Mouse (Mus musculus) cerebellum, postnatal 36 days (tissue): ENCODE results near the gene Il2rb.
A peak's percentile ranks its signal among the peaks of the same experiment; 100 is the strongest.

Experiments used
- DNase-seq, 2 experiments: peaks; one replicate each; pipeline ENCODE4 v3.0.0; 2021 to 2022; ENCODE audit warnings: mixed read lengths in 2 of 2

Gene Il2rb

DNA sequence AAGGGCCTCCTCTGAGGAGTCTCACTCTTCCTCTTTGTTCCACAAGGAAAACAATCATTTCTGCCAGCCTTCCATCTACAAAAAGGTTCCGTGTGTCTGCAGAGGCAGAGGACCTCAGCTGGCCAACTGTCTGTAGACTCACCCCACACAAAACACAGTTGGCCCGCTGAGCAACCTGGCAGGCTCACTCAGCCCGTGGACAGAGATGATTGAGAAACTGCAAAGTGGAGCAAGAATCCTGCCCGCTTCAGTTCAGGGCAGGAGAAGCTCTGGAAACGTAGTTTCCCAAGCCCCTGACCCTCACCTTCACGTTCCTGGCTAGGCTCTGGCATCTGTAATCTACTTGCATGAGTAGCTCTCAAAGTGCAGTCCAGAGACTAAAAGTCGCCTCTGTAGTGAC lies 48.0 kb downstream of the Il2rb start:
- DNase-seq: no peak

DNA sequence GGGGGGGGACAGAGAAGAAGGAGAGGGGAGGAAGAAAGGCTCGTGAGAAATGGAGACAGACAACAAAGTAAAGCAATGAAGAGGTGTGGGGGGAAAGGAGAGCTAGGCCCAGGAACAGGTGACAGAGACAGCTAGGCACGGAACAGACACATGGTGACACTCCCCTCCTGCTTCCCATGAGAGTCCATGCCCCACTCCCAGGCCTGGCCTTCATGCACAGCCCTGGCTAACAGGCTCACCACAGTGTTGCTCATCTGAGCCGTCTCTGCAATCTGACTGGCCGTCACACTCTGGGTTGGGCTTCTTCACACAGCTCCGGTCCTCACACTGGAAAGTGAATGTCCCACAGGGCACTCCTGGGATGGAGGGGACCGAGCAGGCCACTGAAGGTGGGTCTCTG lies 51.2 kb downstream of the Il2rb start:
- no peak for DNase-seq

DNA sequence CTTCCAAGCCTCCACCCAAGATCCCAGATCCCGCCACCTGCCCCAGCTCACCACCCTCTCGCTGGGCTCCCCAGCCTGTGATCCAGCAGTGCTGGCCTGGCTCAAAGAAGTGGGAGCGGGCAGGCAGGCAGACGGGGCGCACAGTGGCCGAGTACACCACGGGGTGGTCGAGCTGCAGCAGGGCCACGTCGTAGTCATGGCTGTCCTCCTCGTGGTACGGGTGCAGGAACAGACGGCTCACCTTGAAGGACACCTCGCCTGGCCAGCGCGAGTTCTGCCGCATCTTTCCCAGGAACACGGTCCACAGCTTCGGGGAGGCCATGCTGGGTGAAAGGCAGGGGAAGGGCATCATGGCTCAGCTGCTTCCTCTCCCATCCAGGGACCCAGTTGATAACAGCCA lies 52.8 kb downstream of the Il2rb start:
- no peak for DNase-seq

DNA sequence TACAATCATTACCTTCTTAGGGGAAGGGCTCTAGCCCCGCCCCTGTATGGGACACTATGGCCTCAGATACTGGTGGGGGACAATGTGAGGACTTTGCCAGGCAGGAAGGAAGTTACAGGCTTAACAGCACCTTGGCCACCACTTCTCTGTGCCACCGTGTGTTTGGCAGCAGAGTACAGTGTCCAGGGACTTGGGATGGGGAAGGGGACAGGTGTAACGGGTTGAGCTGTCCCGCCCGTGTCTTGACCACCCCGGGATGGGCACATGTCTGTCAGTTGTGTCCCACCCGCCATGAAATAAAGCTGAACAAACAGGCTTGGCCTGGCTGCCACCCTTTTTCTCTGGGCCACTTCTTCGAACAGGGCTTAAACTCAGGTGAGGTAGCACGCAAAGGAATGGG lies 56.1 kb downstream of the Il2rb start:
- DNase-seq: no peak

DNA sequence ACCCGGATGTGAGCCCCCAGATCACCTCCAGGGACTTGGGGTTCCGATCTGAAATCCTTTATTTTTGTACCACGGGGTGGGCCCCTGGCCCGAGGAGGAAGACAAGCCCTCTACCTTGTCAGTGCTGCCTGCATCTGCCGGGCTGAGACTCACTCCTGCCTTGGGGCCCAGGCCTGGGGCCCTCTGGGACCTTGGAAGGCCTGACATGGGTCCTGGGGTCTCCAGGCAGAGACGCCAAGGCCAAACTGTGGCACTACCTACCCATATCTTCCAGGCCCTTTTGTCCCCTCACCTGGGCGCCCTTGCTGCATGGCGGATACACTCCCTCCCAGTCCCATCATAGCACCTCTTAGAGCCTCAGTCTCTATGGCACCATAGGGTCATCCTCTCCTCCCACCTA lies 56.6 kb downstream of the Il2rb start:
- DNase-seq: no peak

DNA sequence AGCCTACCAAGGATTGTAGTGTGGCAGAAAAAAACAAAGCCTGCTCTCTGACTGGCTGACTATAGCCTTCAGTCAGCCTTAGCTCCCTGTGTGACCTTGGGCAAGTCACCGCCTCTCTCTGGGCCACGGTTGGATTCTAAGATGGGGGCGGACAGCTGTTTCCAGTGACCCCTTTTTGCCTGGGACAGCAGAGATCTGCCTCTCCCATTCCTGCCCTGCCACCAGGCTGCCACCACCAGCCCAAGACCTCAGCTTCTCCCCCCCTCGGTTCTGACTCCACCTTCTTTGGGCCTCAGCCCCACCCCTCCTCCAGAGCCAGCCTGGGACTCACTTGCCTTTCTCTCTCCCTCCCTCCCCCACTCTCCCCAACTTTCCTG lies 57.1 kb downstream of the Il2rb start:
- no peak for DNase-seq

DNA sequence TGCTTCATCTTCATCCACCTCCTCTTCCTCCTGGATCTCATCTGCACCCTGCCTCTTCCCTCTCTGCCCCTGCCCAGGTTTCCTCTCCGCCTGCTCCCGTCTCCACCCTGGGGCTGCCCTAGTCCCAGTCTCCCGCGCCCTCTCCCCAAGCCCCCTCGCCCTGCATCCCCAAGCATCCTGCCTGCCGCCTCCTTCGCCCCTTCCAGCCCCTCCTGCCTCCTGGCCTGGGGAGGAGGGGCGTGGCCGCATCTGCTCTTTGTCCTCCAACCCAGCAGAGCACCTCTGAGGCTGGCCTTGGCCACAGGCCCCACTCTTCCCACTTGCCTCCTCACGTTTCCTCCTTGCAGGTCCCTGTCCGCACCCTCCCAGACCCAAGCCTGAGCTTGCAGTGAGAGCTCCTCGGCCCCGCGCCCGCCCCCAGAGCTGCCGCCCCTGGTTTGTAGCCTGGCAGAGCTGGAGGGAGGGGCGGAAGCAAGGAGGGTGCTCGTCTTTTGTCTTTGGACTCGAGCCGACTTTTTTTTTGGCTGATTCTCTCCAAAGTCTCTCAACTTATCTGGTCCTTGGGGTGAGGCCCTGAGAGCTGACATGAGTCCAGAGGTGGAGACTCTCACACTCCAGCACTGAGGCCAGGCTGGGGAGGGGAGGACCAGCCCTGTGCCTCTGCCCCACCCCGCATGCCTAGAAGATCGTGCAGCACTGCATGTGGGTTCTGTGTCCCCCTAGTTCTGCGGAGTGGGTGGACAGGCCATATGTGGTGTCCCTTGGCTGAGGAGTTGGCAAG lies 57.6 kb downstream of the Il2rb start:
- peak; percentile 49 for DNase-seq

DNA sequence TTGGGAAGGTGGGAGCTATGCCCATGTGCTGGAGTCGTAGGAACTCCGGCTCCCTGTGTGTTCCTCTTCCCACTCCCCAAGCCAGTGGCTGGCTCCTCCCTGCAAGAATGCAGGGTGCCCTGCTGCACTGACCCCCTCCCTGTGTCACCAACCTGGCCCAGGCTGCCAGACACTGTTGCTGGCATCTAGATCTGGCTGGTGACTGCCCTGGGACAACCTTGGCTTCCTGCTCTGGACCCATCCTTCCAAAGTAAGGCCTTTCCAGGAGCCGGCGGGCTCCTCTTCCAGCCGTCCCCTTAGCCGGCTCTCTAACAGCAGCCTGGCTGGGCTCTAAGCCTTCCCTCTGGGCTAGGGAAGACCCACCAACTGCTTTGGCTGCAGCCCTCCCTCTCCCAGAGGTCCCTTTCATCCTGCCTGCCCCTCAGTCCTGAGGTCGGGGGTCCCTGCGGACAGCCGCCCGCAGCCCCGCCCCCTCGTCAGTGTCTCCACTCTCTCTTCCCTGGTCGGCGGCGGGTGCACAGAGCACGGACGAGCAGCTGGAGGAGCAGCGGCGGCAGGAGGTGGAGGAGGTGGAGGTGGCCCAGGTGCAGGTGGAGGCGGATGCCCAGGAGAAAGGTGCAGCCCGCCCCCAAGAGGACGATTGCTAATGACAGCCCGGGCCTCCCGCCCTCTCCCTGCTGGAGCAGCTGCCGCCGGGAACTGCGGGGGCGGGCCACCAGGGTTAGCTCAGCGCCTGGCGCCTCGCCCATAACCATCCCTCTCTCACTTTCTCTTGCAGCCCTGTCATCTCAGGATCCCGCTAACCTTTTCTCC lies 58.5 kb downstream of the Il2rb start:
- peak; percentile 90 to 96 for DNase-seq

DNA sequence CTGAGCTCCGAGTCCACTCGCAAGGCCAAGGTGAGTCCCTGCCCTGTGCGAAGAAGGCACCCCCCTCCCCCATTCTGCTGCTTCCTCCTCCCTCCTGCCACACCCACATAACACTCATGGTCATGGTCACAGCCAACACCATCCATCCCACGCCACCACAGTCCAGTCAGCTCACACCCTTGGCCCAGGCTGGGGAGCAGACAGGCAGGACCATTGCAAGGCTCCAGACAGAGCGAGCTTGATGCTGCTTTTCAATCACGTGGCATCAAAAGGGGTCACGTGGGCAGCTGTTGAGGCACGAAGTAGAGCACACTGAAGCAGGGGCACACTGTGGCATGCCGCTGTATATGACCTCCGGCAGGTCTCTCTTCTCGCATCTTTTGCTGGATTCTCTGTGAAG lies 59.4 kb downstream of the Il2rb start:
- no peak for DNase-seq

DNA sequence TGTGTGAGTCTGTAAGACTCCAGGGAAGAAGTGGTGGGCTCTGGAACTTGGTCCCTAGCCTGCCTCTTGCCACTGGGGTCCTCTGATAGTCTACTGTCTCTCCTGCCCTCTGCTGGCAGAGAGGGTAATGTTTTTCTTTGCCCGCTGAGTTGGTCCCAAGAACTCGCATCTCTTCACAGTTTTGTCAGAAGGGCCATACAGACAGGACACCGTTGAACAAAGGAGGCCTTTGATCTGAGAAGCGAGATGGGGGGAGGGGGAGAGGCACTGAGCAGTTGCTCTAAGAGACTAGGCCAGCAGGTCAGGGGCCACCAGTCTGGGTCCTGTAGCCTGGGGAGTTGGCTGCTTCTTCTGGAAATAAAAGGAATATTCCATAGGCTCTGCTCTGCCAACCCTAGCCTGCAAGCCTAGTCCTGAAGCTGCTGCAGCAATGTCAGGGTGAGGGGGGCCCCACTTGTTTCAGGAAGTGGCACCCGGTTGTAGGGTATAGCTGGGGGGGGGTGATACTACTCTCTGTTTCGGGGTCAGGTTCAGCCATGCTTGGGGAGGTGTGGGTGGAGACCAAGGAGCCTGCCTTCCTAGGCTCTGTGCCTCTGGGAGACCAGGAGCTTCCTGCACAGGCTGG lies 60.1 kb downstream of the Il2rb start:
- DNase-seq: peak in 1 of 2 experiments; percentile 47

DNA sequence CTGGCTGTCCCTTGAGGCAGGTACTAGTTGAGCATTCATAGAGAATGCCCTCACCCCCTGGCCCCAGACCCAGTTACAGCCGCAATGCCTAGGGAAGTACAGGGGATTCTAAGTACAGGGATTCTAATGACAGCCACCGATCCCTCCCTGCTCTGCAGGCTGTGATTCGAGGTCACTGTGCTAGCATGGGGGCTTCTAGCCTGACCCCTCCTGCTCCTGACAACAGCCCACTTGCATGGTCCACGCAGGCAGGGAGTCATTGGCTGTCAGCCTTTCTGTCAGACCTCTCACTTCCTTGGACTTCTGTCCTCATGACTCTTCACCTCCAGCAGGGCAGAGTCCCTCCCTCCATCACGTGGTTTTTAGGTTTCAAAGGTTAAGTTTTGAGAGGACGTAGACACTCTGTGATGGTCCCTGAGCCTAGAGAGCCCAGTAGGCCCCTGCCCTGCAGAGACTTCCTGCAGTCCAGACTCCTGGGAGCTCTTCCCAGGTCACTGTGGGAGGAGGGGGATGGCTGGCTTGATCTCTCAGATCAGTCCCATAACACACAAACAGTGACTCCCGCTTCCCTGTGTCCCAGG lies 63.4 kb downstream of the Il2rb start:
- DNase-seq: no peak

DNA sequence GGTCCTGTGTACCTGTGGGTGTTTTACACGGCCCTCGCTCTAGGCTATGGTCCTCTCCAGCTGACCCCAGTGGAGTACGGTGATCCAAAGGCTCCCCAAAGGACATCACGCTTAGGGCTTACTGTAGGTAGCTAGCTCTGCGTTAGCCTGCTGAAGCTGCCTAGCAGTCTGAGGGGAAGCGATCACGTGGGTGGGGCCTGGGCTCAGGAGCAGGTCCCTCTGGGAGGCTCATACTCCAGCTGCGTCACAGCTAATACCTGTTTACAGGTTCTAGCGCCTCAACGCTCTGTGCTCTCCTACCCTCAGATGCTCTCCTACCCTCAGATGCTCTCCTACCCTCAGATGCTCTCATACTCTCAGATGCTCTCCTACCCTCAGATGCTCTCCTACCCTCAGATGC lies 64.2 kb downstream of the Il2rb start:
- no peak for DNase-seq

DNA sequence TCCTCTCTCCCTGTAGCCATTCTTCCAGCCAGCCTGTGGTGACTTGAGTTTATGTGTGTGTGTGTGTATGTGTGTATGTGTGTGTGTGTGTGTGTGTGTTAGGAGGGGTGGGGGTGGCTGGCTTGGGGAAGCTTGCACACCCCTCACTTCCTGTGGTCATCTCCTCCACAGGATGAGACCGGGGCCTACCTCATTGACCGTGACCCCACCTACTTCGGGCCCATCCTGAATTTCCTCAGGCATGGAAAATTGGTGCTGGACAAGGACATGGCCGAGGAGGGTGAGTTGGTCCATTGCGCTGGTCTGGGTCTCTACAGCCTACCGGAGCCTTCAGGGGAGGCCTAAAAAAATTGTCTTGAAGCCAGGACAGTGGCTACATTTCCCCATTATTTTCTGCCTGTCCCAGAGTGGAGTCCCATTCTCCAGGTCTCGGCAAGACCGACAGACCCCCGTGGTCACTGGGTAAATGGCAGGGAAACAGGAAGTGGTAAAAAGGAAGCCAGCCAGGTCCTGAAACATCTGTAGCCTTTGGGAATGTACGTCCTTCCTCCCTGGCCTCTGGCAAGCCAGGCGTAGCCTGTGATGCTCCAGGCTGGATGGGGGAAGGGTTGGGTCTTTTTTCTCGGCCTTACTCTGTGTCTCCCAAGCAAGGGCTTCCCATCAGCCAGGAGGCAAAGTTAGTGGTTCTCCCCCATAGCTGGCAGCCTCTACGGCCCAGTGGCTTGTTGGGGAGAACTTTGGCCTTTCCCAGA lies 65.0 kb downstream of the Il2rb start:
- no peak for DNase-seq
